Mouse (Mus musculus) forebrain, postnatal 0 days (tissue): ENCODE measurements around the gene Gpc6. TPM values are rescaled to one million over a fixed set of nuclear protein-coding genes. Genes with fewer than 3 reads are reported as not detected.

ENCODE experiments used
- ATAC-seq: fragments of 200-750 bp; cut with Nextera tagmentation; 2 replicates; pipeline ENCODE4 v1.8.0; 2017; ENCODE audit warnings: mild to moderate bottlenecking, moderate library complexity
- DNase-seq: peaks from one replicate; pipeline ENCODE4 v3.0.0-alpha.2; 2015
- H3K27ac ChIP-seq: fragments of 300-500 bp; sonication (generic); 2 replicates; pipeline ENCODE4 v1.5.1; 2014; ENCODE audit warnings: low read depth, mild to moderate bottlenecking, antibody characterized with exemption, low read length, moderate library complexity, mixed read lengths
- H3K27me3 ChIP-seq: fragments of 300-500 bp; sonication (generic); 2 replicates; pipeline ENCODE4 v1.6.1; 2014; ENCODE audit warnings: mild to moderate bottlenecking, low read length, mixed read lengths; ENCODE audit not compliant: insufficient read depth
- H3K36me3 ChIP-seq: fragments of 300-500 bp; sonication (generic); 2 replicates; pipeline ENCODE4 v1.6.1; 2014; ENCODE audit warnings: mild to moderate bottlenecking, moderate library complexity; ENCODE audit not compliant: insufficient read depth
- H3K4me1 ChIP-seq: fragments of 300-500 bp; sonication (generic); 2 replicates; pipeline ENCODE4 v1.6.1; 2014; ENCODE audit warnings: antibody characterized with exemption; ENCODE audit not compliant: insufficient read depth
- H3K4me2 ChIP-seq: fragments of 300-500 bp; sonication (generic); 2 replicates; pipeline ENCODE4 v1.6.1; 2014; ENCODE audit warnings: low read depth, mild to moderate bottlenecking, moderate library complexity
- H3K4me3 ChIP-seq: fragments of 300-500 bp; sonication (generic); 2 replicates; pipeline ENCODE4 v1.5.1; 2014; ENCODE audit warnings: low read depth, low read length, mixed read lengths
- H3K9ac ChIP-seq: fragments of 300-500 bp; sonication (generic); 2 replicates; pipeline ENCODE4 v1.6.1; 2014; ENCODE audit warnings: mild to moderate bottlenecking
- H3K9me3 ChIP-seq: fragments of 300-500 bp; sonication (generic); 2 replicates; pipeline ENCODE4 v1.6.1; 2016; ENCODE audit warnings: low read length
- CTCF ChIP-seq: sonication (generic); IDR thresholded peaks from 2 replicates; pipeline ENCODE4 v1.5.1; 2016; ENCODE audit warnings: antibody characterized with exemption, control low read depth, low read depth
- WGBS: fragments of 180-500 bp; shearing (Covaris S2); extraction: QIAGEN DNeasy Blood & Tissue Kit; methylation state at CpG from one replicate; pipeline ENCODE4 v1.1.7; 2014; 5-methylcytosine and 5-hydroxymethylcytosine counted together
- polyA plus RNA-seq: library from polyadenylated mRNA; unstranded; fragments of >200 nt; fragmentation: Nextera tagmentation; extraction: Ambion mirVana; gene quantifications from 2 replicates; pipeline ENCODE4 v1.2.1, GENCODE M21; 2015
- total RNA-seq: library from RNA; depleted of rRNA; stranded (reverse); fragments of >200 nt; gene quantifications from 2 replicates; pipeline ENCODE4 v1.2.3, GENCODE M21; 2014

Gpc6 gene
- total and polyA plus RNA-seq, 2 experiments from 2014 or later: 10.9 to 20.8 TPM

GRCm38 (mm10) chr14:117309997-117310520 is 384.9 kb downstream of the Gpc6 start:
- Histone ChIP-seq H3K9ac (no peak overlapping the region), H3K9me3 (no peaks in the 10 kb centered on the region), H3K4me3 (no peak overlapping the region), H3K4me1 (no peaks in the 10 kb centered on the region), H3K36me3 (no peaks in the 10 kb centered on the region), H3K27me3 (no peaks in the 10 kb centered on the region), H3K27ac (no peak overlapping the region), H3K4me2 (no peak overlapping the region)
- 64% methylated on average over 3 of the region's 3 CpGs for WGBS
- ATAC-seq: no peak
- TF ChIP-seq CTCF: no peak
- no peak for DNase-seq

DNA sequence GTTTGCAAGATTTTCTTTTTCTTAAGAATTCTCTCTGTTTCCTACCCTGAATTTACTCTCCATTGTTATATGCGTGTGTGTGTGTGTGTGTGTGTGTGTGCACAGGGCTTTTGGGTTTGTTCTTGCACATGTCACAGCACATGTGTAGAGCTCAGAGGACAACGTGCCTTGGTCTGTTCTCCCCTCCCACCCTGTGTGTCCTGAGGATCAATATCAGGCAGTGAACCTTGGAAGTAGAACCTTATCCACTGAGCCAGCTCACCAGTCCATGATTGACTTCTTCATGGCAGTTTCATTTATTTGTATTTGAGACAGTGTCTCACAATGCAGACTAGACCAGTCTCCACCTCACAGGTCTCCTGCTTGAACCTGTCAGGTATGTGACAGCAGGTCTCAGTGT is 399.1 kb downstream of the Gpc6 start:
- no peak for ATAC-seq
- DNase-seq: no peak
- no peaks in the 10 kb centered on the region for H3K4me1 ChIP-seq
- H3K4me2 ChIP-seq: no peak overlapping the region
- 84% methylated on average over 2 of the region's 2 CpGs for WGBS
- no peak overlapping the region for H3K27ac ChIP-seq
- no peaks in the 10 kb centered on the region for H3K27me3 ChIP-seq
- no peaks in the 10 kb centered on the region for H3K9me3 ChIP-seq
- TF ChIP-seq CTCF: no peak
- H3K36me3 ChIP-seq: no peaks in the 10 kb centered on the region
- no peak overlapping the region for H3K4me3 ChIP-seq
- H3K9ac ChIP-seq: no peak overlapping the region

DNA sequence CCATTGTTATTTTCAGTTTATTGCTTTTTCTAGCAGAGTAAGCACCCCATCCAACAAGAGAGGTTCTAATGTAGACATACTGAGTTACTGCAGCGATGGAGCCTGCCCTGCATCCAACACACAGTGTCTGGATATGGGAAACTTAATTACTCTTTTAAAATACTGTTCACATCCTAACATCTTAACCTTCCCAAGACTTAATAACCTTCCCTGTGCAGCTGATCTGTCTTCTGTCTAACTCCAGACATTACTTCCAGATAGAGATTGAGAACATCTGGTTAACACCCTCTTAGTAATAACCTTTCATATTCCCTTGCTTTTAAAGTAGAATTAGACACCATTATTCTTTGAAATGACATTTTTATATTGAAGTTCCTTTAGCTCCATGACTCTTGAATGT is 407.1 kb downstream of the Gpc6 start:
- H3K4me3 ChIP-seq: no peak overlapping the region
- no peaks in the 10 kb centered on the region for H3K36me3 ChIP-seq
- no peaks in the 10 kb centered on the region for H3K9me3 ChIP-seq
- no peaks in the 10 kb centered on the region for H3K4me1 ChIP-seq
- TF ChIP-seq CTCF: no peak
- no peak for DNase-seq
- no peak overlapping the region for H3K9ac ChIP-seq
- WGBS: 94% methylated on average over 1 of the region's 1 CpGs
- no peaks in the 10 kb centered on the region for H3K27me3 ChIP-seq
- no peak for ATAC-seq
- no peak overlapping the region for H3K4me2 ChIP-seq
- H3K27ac ChIP-seq: no peak overlapping the region

DNA sequence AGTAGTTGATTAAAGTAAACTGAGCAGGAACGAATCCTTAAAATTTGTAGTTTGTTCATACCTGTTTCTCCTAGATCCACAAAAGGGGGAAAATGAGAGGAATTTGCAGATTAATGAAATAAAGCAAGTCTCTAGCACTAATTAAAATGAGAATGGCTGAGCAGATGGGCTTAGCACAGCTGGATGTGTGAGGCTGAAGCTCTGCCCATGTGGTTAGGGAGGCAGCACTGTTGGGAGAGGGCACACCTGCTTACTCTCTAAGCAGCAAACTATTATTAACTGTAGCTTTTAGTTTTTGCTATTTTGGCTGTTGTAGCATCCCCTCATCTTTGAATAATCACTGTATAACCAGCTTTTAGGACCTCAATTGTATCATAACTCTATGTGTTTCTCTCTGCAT is 412.2 kb downstream of the Gpc6 start:
- no peak overlapping the region for H3K27ac ChIP-seq
- H3K4me2 ChIP-seq: no peak overlapping the region
- 30% methylated on average over 1 of the region's 1 CpGs for WGBS
- H3K36me3 ChIP-seq: no peaks in the 10 kb centered on the region
- no peak overlapping the region for H3K9ac ChIP-seq
- H3K4me3 ChIP-seq: no peak overlapping the region
- no peak for DNase-seq
- H3K4me1 ChIP-seq: no peaks in the 10 kb centered on the region
- ATAC-seq: no peak
- TF ChIP-seq CTCF: no peak
- H3K27me3 ChIP-seq: no peaks in the 10 kb centered on the region
- no peaks in the 10 kb centered on the region for H3K9me3 ChIP-seq

GRCm38 (mm10) chr14:117340549-117340948 is 415.4 kb downstream of the Gpc6 start:
- ATAC-seq: no peak
- TF ChIP-seq CTCF: no peak
- Histone ChIP-seq H3K4me3 (no peak overlapping the region), H3K4me2 (no peak overlapping the region), H3K9me3 (no peaks in the 10 kb centered on the region), H3K9ac (no peak overlapping the region), H3K4me1 (no peaks in the 10 kb centered on the region), H3K36me3 (no peaks in the 10 kb centered on the region), H3K27ac (no peak overlapping the region), H3K27me3 (no peaks in the 10 kb centered on the region)
- WGBS: 89% methylated on average over 4 of the region's 4 CpGs
- no peak for DNase-seq

DNA sequence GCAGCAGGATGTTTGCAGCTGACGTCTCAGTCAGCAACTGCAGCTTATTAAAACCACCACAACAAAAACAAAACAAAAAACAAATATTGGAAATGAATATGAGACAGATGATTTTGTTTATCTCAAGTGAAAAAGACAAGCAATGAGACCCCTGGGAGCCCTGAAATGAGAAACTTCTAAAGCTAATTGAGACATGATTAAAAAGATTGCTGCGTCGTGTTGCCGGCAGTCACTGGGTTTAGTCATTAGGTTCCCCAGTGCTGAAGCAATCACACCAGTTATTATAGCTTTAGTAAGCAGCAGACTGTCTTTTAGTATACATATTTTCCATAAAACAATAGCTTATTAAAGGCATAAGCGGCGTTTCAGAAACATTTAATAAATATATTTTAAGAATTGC is 419.4 kb downstream of the Gpc6 start:
- no peak overlapping the region for H3K4me2 ChIP-seq
- WGBS: 67% methylated on average over 6 of the region's 6 CpGs
- no peaks in the 10 kb centered on the region for H3K36me3 ChIP-seq
- no peak overlapping the region for H3K27ac ChIP-seq
- H3K27me3 ChIP-seq: no peaks in the 10 kb centered on the region
- no peak for TF ChIP-seq CTCF
- no peaks in the 10 kb centered on the region for H3K4me1 ChIP-seq
- H3K9ac ChIP-seq: no peak overlapping the region
- DNase-seq (no peak), ATAC-seq (no peak)
- no peaks in the 10 kb centered on the region for H3K9me3 ChIP-seq
- no peak overlapping the region for H3K4me3 ChIP-seq

- H3K4me3 ChIP-seq: no peak overlapping the region
- no peak overlapping the region for H3K9ac ChIP-seq
- no peak overlapping the region for H3K27ac ChIP-seq
- H3K36me3 ChIP-seq: no peaks in the 10 kb centered on the region
- H3K4me2 ChIP-seq: no peak overlapping the region
- no peak for TF ChIP-seq CTCF
- H3K9me3 ChIP-seq: no peaks in the 10 kb centered on the region
- ATAC-seq (peak; percentile 90), DNase-seq (peak; percentile 29)
- H3K27me3 ChIP-seq: no peaks in the 10 kb centered on the region
- WGBS: 38% methylated on average over 6 of the region's 6 CpGs
- no peaks in the 10 kb centered on the region for H3K4me1 ChIP-seq
These were observed 421.3 kb downstream of the Gpc6 start for GRCm38 (mm10) chr14:117346372-117346885.
